Mouse (Mus musculus) induced T-regulatory cell, adult 2 months (primary cell): ENCODE measurements around the gene Ptprn2.

Experiments
- DNase-seq: peaks from one replicate; pipeline ENCODE4 v3.0.0-alpha.2; 2012; ENCODE audit warnings: low read depth

Ptprn2 gene

DNA sequence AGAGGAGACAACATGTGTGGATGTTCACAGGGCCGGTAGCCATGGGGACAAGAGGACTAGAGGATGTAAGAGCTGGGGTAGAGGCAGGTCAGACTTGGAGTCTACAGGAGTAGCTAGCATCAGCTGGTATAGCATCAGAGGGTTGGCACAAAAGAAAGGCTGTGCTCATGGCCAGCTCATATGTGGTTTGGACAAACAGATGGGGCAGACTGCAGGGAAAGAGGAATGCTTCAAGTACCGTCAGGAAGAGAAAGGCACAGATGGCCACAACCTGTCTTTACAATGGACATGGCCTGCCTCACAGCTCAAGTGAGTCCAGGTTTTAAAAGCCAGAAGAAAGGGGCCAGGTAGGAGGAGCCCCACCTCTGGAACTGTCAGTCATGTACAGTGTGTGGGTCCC lies 776.5 kb downstream of the Ptprn2 start:
- no peak for DNase-seq

DNA sequence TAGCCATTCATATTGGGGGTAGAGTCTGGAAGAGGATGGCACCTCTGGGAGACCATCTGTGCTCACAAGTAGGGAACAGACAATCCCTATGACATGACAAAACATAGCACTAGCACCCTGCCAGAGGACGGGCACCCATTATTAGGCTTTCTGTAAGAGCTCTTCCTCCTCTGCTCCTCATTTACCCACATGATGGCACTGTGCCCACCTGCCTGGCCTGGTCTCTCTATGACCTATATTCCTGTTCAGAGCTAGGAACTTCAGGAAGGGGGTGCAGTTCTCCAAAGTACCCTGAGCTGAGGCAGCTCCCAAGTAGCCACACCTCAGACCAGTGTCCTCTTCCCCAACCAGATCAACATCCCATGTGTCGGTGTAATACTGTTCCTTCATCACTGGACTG lies 777.6 kb downstream of the Ptprn2 start:
- DNase-seq = no peak

DNA sequence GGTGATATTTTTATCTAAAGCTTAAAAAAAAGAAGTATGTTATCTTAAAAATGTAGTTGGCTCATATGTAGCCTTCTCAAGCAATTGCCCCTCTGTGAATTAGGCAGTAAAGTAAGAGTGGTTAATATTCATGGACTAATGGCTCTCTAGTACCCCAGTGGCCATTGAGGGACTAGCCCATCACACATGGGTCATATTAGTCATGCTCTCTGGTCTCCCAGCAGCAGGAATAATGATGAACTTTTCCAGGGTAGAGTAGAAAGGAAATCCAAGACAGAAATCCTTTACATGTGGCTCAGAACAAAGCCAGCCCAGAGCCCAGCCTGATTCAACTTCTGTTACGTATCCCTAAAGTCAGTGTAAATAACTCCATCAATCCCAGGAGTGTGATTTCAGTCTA lies 779.7 kb downstream of the Ptprn2 start:
- no peak for DNase-seq

DNA sequence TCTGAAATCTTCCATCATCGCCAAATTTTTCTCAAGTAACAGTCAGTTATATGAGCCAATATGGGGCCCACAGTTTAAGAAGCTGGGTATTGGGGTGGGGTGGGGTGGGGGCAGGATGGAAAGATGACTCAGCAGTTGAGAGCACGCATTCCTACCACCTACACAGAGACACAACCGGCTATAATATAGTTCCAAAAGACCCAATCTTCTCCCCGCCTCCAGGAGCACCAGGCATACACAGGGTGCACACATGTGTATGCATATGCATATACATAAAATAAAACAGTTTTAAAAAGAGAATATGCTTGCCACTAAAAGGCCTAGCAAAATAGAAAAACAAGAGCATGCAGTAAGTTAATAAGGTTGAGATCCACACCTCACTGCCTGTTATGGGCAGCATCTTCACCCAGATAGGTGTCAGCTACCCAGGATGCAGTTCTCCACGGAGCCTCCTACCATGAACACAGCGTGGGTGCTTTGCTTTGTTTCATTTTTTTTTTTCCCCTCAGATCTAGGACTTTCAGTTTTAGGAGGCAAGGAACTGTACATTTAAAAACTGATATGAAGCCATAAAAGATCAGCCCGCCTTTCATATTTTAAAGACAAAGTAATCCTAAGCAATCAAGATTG lies 783.1 kb downstream of the Ptprn2 start:
- no peak for DNase-seq

DNA sequence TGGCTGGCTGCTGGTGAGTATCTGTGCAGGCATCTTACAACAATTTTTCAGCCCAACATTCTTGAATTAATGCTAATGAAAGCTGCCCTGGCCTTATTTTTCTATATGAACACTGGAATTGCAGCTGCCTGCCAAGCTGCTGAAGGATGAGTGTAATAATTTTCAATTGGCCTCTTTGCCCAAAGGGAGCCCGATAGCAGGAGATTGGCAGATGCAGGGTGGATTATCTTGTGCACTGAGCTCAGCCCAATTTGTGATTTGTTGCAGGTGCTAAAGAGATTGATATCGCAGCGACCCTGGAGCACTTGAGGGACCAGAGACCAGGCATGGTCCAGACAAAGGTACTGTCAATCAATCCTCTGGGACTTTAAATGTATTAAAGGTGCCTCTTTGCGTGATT lies 783.8 kb downstream of the Ptprn2 start:
- no peak for DNase-seq

DNA sequence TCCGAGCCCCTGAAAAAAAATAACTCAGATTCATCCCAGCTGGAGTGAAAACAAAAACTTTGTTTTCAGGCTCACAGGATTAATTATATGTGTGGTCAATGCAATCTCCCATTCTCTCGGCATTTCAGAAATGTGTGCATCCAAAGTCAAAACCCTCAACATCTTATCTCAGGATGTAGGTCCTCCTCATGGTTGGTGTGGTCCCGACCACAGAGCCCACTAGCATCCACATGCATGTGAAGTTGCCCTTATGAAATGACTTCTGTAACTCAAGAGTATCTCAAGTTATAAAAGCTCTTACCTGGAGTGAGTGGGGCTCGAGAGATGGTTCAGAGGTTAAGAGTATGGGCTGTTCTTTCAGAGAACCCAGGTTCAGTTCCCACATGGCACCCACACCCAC lies 784.7 kb downstream of the Ptprn2 start:
- no peak for DNase-seq

DNA sequence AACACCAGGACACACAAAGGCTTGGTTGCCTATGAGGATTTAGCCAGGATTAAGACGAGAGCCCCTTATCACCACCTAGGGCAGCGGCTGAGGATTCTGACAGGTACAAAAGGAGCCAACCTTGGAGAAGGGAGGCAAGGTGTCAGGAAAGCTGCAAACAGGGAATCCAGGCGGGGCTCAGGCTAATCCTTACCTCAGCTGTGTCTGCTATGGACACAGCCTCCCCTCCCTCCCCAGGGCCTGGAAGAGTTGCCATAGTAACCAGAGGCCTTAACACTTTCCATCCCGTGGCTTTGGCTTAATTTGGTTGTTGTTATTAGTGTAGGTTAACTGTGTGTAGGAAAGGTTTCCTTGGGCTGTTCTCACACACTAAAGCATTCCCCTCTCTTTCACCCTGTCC lies 787.6 kb downstream of the Ptprn2 start:
- no peak for DNase-seq

DNA sequence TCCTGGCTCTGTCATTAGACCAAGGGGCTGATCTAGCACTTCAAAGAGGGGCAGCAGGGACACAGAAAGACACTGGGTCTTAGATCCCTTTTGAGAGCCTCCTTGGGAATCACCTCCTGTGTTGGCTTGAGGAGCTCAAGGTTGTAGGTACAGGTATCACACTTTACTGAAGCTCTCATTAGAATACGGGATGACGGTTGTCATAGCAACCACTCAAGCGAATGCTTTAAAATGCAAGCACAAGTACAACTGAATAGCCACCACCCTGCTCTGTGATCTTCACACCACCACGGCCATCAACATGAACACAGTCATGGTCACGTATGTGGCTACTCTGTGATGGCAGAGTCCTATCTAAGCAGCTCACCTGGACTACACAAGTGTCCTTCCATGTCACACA lies 789.1 kb downstream of the Ptprn2 start:
- no peak for DNase-seq

DNA sequence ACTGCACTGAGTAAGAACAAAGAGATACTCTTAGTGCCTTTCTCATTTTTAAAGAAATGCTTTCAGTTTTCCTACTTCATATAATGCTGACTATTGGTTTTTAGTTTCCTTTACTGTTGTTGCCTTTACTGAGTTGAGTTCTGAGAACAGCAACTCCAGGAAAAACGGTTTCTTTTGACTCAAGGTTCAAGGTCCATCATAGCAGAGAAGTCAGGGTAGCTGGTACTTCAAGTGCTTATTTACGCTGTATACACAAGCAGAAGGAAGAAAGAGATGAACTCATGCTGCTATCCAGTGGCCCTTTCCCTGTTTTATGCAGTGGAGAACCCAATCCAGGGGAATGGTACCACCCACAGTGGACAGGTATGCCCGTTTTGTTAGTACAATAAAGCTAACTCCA lies 795.3 kb downstream of the Ptprn2 start:
- DNase-seq = no peak

DNA sequence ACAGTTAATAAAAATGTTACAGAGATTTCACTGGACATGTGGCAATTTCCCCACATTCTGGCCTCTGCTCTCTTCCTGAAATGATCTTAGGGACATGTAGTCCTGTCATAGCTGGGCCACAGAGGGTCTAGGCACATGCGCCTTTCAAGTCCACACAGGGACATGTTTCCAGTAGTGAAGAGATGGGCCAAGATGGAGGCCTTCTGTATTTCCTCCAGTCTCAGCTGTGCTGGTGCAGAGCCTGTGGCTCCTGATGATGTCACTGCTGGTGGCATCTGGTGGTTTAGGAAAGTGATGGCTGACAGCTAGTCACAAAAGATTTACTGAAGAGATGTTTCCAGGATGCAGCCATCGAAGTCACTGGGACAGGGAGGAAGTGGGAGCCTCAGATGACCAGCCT lies 797.1 kb downstream of the Ptprn2 start:
- no peak for DNase-seq

DNA sequence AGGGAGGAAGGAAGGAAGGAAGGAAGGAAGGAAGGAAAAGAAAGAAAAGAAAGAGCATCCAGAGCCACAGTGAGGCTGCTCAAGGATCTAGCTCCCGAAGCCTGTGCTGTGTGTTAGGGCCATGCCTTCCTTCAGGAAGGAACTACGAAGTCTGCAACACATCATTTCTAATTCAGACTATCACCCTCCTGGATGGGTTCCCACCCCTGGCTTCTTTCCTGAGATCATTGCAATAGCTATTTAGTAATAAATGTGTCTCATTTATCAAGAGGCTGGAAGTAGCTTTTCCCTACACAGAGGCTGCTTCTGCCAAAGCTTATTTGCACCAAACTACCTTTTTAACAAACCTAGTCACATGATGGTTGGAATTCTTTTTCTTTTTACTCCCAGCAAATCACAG lies 801.9 kb downstream of the Ptprn2 start:
- no peak for DNase-seq

DNA sequence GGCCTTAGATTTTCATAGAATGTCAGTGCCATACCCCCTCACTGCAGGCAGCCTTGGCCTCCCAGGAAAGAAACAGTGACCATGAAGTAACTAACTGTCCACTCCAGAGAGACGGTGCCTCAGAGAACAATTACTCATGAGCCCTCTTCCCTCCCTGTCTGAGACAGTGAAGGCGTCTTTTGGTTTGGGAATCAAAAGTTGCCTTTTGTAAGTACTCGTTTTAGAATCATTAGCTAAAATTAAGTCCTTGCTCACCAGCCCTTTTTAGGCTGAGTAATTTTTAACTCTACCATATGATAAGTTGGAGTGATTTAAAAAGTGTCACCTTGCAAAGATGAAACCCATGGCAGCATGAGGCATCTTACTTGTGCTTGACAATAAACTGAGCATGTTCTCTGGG lies 806.4 kb downstream of the Ptprn2 start:
- no peak for DNase-seq

DNA sequence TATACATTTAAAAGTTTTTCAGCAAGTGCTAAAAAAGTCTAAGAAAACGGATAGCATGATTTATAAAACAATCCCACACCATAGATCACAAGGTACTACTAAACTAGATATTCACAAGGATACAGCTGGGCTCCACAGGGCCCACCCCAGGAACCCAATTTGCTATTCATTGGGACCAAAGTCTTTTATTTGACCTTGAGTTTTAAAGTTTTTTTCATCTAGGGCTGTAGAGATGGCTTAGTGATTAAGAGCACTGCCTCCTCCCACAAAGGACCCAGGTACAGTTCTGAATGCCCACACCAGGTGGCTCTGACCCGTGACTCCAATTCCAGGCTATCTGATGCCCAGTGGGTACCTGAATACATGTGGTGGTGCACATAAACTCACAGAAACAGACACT lies 811.3 kb downstream of the Ptprn2 start:
- DNase-seq = no peak

DNA sequence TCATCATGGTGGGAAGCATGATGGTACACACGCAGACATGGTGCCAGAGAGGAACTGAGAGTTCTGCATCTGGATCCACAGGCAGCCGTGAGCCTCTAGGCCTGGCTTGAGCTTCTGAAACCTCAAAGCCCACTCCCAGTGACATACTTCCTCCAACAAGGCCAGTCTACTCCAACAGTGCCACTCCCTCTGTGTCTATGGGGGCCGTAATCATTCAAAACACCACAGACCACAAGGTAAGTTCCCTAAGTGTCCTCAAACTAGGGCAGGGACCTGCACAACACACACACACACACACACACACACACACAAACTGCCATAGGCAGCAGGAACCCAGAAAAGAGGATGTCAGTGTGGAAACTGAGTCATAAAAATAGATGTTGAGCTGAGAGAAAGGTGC lies 813.6 kb downstream of the Ptprn2 start:
- no peak for DNase-seq

DNA sequence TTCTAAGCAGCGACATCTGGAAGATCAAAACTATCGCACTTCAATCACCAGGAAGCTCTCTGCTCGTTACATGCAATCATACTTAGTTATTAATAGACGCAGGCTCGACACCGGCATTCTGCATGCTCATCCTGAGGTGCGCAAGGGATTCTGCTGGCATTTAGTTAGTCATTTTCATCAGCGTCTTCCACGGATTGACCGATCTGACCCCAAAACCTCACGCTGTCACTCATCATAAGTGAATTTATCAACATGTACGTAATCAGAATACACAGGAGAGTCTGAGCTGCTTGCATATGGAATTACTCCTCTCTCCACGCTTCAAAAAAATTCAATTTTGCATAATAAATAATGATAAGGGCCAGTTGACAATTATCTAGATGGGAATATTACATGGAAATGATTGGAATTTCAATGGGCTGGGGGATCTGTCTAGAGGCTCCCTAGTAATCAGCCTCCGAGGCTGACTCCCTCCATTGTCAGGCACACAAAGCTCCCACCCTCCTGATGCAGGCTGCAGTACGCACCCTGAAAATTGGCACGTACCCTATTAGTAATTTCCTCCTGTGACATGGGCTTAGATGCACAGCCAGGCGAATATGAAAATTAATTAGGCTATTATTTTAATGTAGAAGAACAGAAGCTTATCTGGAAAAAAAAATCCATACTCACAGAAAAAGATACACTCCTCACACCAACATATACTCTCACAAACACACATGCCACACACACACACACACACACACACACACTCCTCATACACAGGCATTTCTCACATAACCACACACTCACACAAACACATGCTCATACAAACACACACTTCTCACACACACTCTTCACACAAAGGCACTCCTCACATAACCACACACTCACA lies 819.5 kb downstream of the Ptprn2 start:
- no peak for DNase-seq

DNA sequence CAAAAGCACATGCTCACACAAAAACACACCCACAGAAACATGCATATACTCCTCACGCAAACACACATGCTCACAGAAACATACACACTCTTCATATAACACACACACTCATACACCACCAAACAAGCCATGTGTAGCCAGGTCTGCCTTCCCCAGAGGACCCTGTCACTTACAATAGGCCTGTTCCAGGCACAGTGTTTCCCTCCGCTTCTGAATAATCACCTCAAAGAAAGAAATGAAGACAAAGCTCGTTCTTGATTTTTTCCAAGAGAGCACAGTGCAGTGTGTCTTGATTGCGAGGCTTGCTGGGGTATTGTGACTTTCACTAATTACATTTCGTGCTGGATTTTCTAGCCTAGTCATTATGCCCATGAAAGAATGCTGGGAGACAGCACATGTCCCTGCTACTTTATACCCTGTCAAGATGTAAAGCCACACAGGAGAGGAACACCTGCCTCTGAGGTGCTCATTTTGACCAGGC lies 820.1 kb downstream of the Ptprn2 start:
- DNase-seq = no peak

DNA sequence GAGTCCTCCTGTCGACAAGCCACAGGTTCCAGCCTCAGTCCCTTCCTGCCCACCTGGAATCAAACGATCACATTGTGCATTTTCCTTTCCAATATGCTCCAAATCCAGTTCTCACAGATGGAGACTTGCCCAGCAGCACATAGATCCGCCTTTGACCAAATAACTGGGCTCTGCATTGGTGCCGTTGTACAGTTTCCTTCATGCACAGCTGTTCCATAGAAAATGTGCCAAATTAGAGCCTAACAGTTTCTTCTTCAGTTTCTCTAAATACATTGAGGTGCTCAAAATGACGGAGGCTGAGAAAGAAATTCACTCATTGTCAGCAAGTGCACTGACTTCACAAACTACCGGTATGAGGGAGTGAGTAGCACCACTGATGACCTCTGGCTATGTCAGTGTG lies 826.6 kb downstream of the Ptprn2 start:
- no peak for DNase-seq

DNA sequence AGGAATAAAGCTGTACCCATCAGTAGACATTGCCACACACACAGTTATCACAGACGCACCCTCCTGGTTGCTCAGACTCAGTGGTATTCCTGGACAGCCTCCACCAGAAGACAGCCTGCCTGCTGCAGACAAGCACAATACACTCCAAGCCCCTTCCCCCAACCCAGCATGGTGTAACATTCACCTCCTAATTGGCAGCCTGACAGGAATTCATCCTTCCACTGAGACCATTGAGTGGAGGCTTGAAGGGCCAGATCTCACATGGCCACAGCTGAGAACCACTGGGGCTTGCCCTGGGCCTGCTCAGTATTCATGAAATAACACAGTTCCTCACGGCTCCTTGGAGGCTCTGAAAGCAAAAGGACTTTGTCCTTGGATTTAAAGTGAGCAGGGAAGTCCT lies 829.5 kb downstream of the Ptprn2 start:
- DNase-seq = no peak

DNA sequence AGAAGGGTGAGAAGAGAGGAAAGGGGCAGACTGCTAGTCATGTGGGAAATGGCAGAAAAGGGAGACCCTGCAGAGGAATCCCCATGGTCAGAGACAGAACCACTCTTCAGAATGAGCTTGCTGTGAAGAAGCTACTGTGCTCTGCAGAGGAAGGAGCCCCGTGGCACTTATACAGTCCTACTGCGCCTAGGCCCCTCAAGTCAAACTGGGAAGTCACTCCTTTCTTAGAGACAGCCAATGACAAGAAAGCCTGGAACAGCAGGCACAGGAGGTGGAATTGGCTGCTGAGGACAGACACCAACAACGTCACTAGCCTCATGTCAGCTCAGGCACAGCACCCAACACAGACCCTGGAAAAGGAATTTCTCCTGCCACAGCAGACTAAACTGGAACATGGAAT lies 830.1 kb downstream of the Ptprn2 start:
- DNase-seq = no peak

DNA sequence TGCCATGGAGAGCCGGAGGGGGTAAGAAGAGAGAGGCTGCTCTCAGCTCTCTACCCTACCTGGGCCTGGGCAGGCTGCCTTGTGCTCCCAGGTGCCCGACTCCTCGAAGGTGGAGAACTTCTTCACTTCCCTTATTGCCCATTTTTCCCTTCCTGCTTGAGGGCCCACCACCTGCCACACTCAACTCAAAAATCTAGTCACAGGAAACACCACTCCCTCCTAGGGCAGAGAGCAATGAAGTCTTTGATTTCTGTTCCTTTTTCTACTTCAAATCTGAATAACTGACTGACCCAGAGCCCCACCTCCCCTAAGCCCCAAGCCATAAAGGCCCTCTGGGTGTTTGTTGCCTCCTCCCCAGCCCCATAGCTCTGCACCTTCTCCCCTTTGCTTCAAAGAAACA lies 832.7 kb downstream of the Ptprn2 start:
- DNase-seq = no peak

DNA sequence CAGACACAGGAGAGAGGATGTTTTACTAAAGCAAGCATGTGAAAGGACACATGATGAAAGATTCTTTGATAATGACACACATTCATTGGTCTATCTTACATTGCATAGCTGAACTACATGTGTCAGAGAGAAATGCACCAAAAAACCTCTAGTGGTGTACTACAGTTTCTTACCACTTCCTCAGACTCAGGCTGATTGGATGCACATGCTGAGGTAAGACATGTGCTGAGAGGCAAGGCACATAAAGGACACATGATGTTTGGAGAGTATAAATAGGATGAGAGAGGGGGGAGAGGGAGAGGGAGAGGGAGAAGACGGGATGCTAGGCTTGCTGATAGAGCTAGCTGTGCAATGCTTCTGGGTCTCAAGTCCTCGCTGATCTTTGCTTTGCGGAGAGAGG lies 837.5 kb downstream of the Ptprn2 start:
- peak; percentile 16 for DNase-seq
